Mouse (Mus musculus): Measurements from ENCODE around the gene Clcnkb. TPM values are rescaled to one million over a fixed set of nuclear protein-coding genes. Genes with fewer than 3 reads are reported as not detected.

Gene Clcnkb
- polyA plus RNA-seq, 1 experiment from 2014 or later = not detected

DNA sequence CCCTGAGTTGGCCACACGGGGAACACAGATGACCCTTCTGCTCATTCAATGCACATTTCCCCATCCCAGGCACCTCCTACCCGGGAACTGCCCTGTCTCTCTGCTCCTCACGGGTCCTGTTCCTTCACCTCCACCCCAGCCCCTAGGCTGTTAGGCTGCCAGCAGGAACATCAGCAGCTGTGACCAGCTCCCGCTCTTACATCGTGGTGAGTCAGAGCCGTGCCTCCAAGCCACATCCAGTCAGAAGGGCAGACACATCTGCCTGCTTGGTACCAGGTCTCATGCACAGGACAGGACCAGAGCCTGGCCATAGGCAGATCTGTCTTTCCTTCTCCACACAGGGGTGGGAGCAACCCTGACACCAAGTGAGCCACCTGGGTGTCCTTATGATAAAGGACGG, 49.9 kb downstream of the Clcnkb start:
- 56% methylated on average over 7 of the region's 7 CpGs for WGBS
- no peak overlapping the region for H3K4me2 ChIP-seq (replicated peaks)
- no peaks in the 10 kb centered on the region for H3K9me3 ChIP-seq
- H3K9ac ChIP-seq = no peak overlapping the region
- ATAC-seq (ENCODE audit: insufficient number of reproducible peaks, insufficient read depth, low FRiP score, low TSS enrichment) = no peak
- no peaks in the 10 kb centered on the region for H3K36me3 ChIP-seq
- H3K4me1 ChIP-seq = 0 out of 2 replicates have a peak, but pooled peaks cover 8% of the 10 kb centered on the region
- H3K27ac ChIP-seq = no peak overlapping the region
- H3K27me3 ChIP-seq = peaks cover 60% of the 10 kb centered on the region
- H3K4me3 ChIP-seq = no peak overlapping the region

DNA sequence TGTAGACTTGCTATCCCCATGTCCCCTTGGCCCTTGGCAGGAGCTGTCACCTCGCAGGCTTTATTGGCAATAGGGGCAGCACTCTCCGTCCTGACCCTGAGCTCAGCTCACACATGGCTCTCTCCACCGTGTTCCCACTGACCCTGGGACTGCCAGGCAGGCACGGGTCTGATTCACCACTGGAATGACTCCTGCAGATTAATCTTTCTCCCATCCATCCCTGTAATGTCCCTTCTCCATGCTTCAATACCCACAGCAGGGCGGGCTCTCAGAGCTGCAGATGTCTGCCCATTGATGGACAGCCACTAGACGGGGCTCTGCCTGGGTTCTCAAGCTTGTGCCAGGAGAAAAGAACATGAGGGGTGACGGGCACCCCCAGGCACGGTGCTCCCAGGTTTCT, 50.7 kb downstream of the Clcnkb start:
- ATAC-seq (ENCODE audit: insufficient number of reproducible peaks, insufficient read depth, low FRiP score, low TSS enrichment) = no peak; the same call in 1 of the 2 replicates
- H3K27me3 ChIP-seq = peaks cover 60% of the 10 kb centered on the region
- no peak overlapping the region for H3K4me2 ChIP-seq (replicated peaks)
- H3K36me3 ChIP-seq = no peaks in the 10 kb centered on the region
- 0 out of 2 replicates have a peak, but pooled peaks cover 8% of the 10 kb centered on the region for H3K4me1 ChIP-seq
- H3K9me3 ChIP-seq = no peaks in the 10 kb centered on the region
- H3K27ac ChIP-seq = no peak overlapping the region
- no peak overlapping the region for H3K9ac ChIP-seq
- H3K4me3 ChIP-seq = no peak overlapping the region
- 67% methylated on average over 8 of the region's 8 CpGs for WGBS

DNA sequence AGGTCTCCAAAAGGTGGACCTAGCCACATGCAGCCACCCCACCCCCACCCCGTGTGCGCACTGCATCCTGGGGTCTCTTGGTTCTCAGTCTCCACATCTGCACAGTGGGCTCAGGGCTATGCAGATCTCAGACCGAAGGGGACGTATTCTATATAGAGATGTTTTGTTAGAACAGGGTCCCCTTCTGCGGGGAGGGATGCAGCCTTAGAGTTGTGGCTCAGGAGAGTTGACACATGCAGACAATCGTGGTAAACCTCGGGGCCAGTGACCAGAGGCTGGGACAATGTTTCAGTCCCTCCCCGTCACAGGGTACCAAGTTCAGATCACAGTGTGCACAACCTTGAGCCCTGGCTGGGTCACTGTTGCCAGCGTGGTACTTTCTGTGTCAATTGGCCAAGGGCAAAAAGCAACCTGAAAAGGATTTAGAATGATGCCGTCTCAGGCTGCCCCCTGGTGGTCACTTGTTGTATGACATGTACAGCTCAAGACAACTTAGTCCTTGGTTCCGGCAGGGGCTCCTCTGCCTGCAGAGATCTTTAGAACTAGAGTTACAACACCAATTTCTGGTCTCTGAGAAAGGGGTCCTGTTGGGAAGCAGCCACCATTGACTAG, 52.8 kb downstream of the Clcnkb start:
- no peak for ATAC-seq (ENCODE audit: insufficient number of reproducible peaks, insufficient read depth, low FRiP score, low TSS enrichment)
- Histone ChIP-seq H3K9ac (no peak overlapping the region), H3K9me3 (no peaks in the 10 kb centered on the region), H3K36me3 (no peaks in the 10 kb centered on the region), H3K4me1 (no peaks in the 10 kb centered on the region), H3K4me2 (replicated peaks) (no peak overlapping the region), H3K4me3 (no peak overlapping the region), H3K27me3 (peaks cover 42% of the 10 kb centered on the region), H3K27ac (no peak overlapping the region)
- 27% methylated on average over 11 of the region's 11 CpGs for WGBS

DNA sequence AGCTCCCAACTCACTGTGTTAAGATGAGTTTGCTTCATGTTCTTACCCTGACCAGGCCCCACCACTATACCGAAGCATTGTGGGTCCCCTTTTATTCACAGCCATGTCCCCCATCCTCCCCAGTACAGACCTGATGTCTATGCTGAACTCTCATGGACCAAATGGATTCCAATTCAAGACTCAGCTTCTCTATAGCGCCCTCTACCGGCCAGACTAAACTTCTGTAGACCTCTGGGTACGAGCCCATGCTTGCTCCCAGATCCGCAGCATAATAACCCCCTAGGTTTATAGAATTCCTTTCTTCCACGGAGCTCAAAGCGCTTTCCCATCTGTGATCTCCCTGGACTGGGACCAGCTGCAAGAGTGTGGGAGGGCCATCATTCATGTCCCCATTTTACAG, 55.0 kb downstream of the Clcnkb start:
- H3K27me3 ChIP-seq = peaks cover 20% of the 10 kb centered on the region
- H3K9me3 ChIP-seq = no peaks in the 10 kb centered on the region
- H3K27ac ChIP-seq = no peak overlapping the region
- H3K4me1 ChIP-seq = no peaks in the 10 kb centered on the region
- WGBS = 31% methylated on average over 7 of the region's 7 CpGs
- ATAC-seq (ENCODE audit: insufficient number of reproducible peaks, insufficient read depth, low FRiP score, low TSS enrichment) = no peak
- H3K4me3 ChIP-seq = no peak overlapping the region
- no peak overlapping the region for H3K4me2 ChIP-seq (replicated peaks)
- no peaks in the 10 kb centered on the region for H3K36me3 ChIP-seq
- H3K9ac ChIP-seq = no peak overlapping the region

DNA sequence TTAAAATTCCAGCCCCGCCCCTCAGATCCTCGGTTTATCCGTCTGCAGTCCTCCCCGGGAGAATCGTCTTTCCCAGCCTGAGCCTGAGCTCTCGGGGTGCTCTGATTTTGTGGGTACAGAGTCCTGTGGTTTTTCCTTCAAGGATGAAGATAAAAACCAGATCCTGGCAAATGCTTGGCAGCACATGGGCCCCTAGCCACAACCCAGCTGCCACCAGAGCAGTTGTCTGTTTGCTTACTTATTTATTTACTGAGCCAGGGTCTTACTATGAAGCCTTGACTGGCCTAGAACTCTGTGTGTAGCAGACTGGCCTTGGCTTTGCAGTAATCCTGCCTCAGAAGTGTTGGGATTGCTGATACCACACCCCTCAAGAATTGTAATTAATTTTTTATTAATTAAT, 56.6 kb downstream of the Clcnkb start:
- Histone ChIP-seq H3K27me3 (peaks cover 4% of the 10 kb centered on the region), H3K4me2 (replicated peaks) (no peak overlapping the region), H3K9ac (no peak overlapping the region), H3K36me3 (no peaks in the 10 kb centered on the region), H3K4me1 (no peaks in the 10 kb centered on the region), H3K27ac (no peak overlapping the region), H3K9me3 (no peaks in the 10 kb centered on the region), H3K4me3 (no peak overlapping the region)
- ATAC-seq (ENCODE audit: insufficient number of reproducible peaks, insufficient read depth, low FRiP score, low TSS enrichment) = no peak
- 81% methylated on average over 6 of the region's 6 CpGs for WGBS

DNA sequence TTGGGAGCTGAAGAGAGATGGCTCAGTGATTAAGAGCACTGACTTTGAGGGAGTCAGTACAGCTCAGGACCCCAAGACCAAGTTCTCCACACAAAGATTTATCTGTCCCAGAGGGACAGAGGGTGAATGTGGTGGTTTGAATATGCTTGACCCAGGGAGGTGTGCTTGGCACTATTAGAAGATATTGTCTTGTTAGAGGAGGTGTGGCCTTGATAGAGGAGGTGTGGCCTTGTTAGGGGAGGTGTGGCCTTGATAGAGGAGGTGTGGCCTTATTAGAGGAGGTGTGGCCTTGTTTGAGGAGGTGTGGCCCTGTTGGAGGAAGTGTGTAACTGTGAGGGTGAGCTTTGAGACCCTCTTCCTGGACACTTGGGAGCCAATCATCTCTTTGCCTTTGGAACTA, 58.0 kb downstream of the Clcnkb start:
- no peak for ATAC-seq (ENCODE audit: insufficient number of reproducible peaks, insufficient read depth, low FRiP score, low TSS enrichment)
- Histone ChIP-seq H3K27me3 (no peaks in the 10 kb centered on the region), H3K9me3 (no peaks in the 10 kb centered on the region), H3K9ac (no peak overlapping the region), H3K4me2 (replicated peaks) (no peak overlapping the region), H3K4me1 (no peaks in the 10 kb centered on the region), H3K27ac (no peak overlapping the region), H3K4me3 (no peak overlapping the region), H3K36me3 (no peaks in the 10 kb centered on the region)

Other genes with a start within 250 kb of the Clcnkb start
- gene Rsg1, start 202.1 kb downstream of the Clcnkb start, polyA plus RNA-seq (2016; fragmentation: Nextera tagmentation; extraction: Ambion mirVana) = 7.6 and 8.6 TPM in 2 replicates
- gene Arhgef19, start 176.5 kb downstream of the Clcnkb start, polyA plus RNA-seq (2016; fragmentation: Nextera tagmentation; extraction: Ambion mirVana) = 17.0 and 19.2 TPM in 2 replicates
- gene Epha2, start 114.8 kb downstream of the Clcnkb start, polyA plus RNA-seq (2016; fragmentation: Nextera tagmentation; extraction: Ambion mirVana) = 3.4 and 3.5 TPM in 2 replicates
- 0.98 and 1.1 TPM in 2 replicates for gene Fam131c, start 47.8 kb downstream of the Clcnkb start, polyA plus RNA-seq (2016; fragmentation: Nextera tagmentation; extraction: Ambion mirVana)
- gene Clcnka, start 17.3 kb downstream of the Clcnkb start, polyA plus RNA-seq (2016; fragmentation: Nextera tagmentation; extraction: Ambion mirVana) = 0.31 and 0.53 TPM in 2 replicates
- not detected in 2 replicates for gene Hspb7, start 4.8 kb upstream of the Clcnkb start, polyA plus RNA-seq (2016; fragmentation: Nextera tagmentation; extraction: Ambion mirVana)
- gene Srarp, start 20.1 kb upstream of the Clcnkb start, polyA plus RNA-seq (2016; fragmentation: Nextera tagmentation; extraction: Ambion mirVana) = not detected in 2 replicates
- gene Zbtb17, start 28.6 kb upstream of the Clcnkb start, polyA plus RNA-seq (2016; fragmentation: Nextera tagmentation; extraction: Ambion mirVana) = 54.4 and 56.5 TPM in 2 replicates
- gene Spen, start 122.6 kb upstream of the Clcnkb start, polyA plus RNA-seq (2016; fragmentation: Nextera tagmentation; extraction: Ambion mirVana) = 15.0 and 15.9 TPM in 2 replicates
- gene Fblim1, start 190.1 kb upstream of the Clcnkb start, polyA plus RNA-seq (2016; fragmentation: Nextera tagmentation; extraction: Ambion mirVana) = 71.3 and 77.2 TPM in 2 replicates
- 0.54 and 0.56 TPM in 2 replicates for gene Tmem82, start 202.6 kb upstream of the Clcnkb start, polyA plus RNA-seq (2016; fragmentation: Nextera tagmentation; extraction: Ambion mirVana)
- gene Slc25a34, start 207.8 kb upstream of the Clcnkb start, polyA plus RNA-seq (2016; fragmentation: Nextera tagmentation; extraction: Ambion mirVana) = not detected in 2 replicates
- gene Plekhm2, start 248.9 kb upstream of the Clcnkb start, polyA plus RNA-seq (2016; fragmentation: Nextera tagmentation; extraction: Ambion mirVana) = 9.8 and 10.6 TPM in 2 replicates